Mouse (Mus musculus) heart, postnatal 25 days (tissue): Measurements from ENCODE around the gene S100pbp. TPM values are rescaled to one million over a fixed set of nuclear protein-coding genes. Genes with fewer than 3 reads are reported as not detected.

Source experiments
- DNase-seq: peaks from one replicate; pipeline ENCODE4 v3.0.0; 2022; ENCODE audit warnings: low spot score
- intact Hi-C: fragments of 180-260 bp; cut with DNase I; formaldehyde crosslinking; loops from one replicate; pipeline ENCODE4 v1.15.1; 2025
- total RNA-seq, 2 experiments: library from RNA; stranded (reverse); gene quantifications; 2 replicates each; pipeline ENCODE4 v1.2.3; 2021

S100pbp gene
- total RNA-seq, 2 experiments from 2014 or later, result 12.9 to 14.1 TPM

- intact Hi-C loops, result no loop called here
- DNase-seq, result no peak
Measured at GRCm38 (mm10) chr4:129111350-129111749, 78.2 kb downstream of the S100pbp start.

- no peak for DNase-seq
- intact Hi-C loops, result no loop called here
Measured at GRCm38 (mm10) chr4:129110804-129111203, 78.7 kb downstream of the S100pbp start.

GRCm38 (mm10) chr4:129108624-129109023 is 80.9 kb downstream of the S100pbp start:
- no peak for DNase-seq
- intact Hi-C loops, result no loop called here

- intact Hi-C loops, result no loop called here
- DNase-seq, result no peak
Measured at GRCm38 (mm10) chr4:129107348-129107899, 82.1 kb downstream of the S100pbp start.

GRCm38 (mm10) chr4:129106073-129106472 is 83.5 kb downstream of the S100pbp start:
- intact Hi-C loops, result no loop called here
- DNase-seq, result no peak

- DNase-seq, result no peak
- intact Hi-C loops, result no loop called here
Measured at GRCm38 (mm10) chr4:129105356-129105755, 84.2 kb downstream of the S100pbp start, which contains the start of gene Tmem54. Gene Tmem54 (plus strand): TSS chr4:129105548.

- DNase-seq, result no peak
- intact Hi-C loops, result no loop called here
Measured at GRCm38 (mm10) chr4:129102133-129102829, 87.2 kb downstream of the S100pbp start.

Other genes starting within 250 kb of the S100pbp start
- gene Azin2, start 227.3 kb downstream of the S100pbp start, total RNA-seq, result 1 to 10 TPM; 2.1 to 3.2 TPM
- gene Ak2, start 197.8 kb downstream of the S100pbp start, total RNA-seq, result 10 to 100 TPM; 72.9 to 73.9 TPM
- 10 to 100 TPM; 21.8 to 21.9 TPM for gene Rnf19b, start 131.5 kb downstream of the S100pbp start, total RNA-seq
- not detected for gene Tmem54, start 84.2 kb downstream of the S100pbp start, total RNA-seq
- gene Hpca, start 67.7 kb downstream of the S100pbp start, total RNA-seq, result not detected
- 100 to 1,000 TPM; 325 TPM for gene Fndc5, start 52.7 kb downstream of the S100pbp start, total RNA-seq
- gene Yars, start within 50 bp of the S100pbp start, total RNA-seq, result 10 to 100 TPM; 26.9 to 30.0 TPM
- 1 to 10 TPM; 3.3 to 6.1 TPM for gene C77080, start 71.7 kb upstream of the S100pbp start, total RNA-seq
- gene Sync, start 97.9 kb upstream of the S100pbp start, total RNA-seq, result 10 to 100 TPM; 15.5 to 16.3 TPM
- 10 to 100 TPM; 77.5 to 84.0 TPM for gene Rbbp4, start 145.6 kb upstream of the S100pbp start, total RNA-seq
- gene Zbtb8os, start 146.0 kb upstream of the S100pbp start, total RNA-seq, result 10 to 100 TPM; 18.6 to 22.7 TPM
- gene Zbtb8a, start 188.4 kb upstream of the S100pbp start, total RNA-seq, result 1 to 10 TPM; 3.5 to 3.7 TPM